Mouse (Mus musculus) retina, embryonic 14.5 days (tissue): ENCODE results near the gene Mydgf.

Experiments used
- DNase-seq: peaks from one replicate; pipeline ENCODE4 v3.0.0-alpha.2; 2015; ENCODE audit warnings: low spot score

The Mydgf gene

DNA sequence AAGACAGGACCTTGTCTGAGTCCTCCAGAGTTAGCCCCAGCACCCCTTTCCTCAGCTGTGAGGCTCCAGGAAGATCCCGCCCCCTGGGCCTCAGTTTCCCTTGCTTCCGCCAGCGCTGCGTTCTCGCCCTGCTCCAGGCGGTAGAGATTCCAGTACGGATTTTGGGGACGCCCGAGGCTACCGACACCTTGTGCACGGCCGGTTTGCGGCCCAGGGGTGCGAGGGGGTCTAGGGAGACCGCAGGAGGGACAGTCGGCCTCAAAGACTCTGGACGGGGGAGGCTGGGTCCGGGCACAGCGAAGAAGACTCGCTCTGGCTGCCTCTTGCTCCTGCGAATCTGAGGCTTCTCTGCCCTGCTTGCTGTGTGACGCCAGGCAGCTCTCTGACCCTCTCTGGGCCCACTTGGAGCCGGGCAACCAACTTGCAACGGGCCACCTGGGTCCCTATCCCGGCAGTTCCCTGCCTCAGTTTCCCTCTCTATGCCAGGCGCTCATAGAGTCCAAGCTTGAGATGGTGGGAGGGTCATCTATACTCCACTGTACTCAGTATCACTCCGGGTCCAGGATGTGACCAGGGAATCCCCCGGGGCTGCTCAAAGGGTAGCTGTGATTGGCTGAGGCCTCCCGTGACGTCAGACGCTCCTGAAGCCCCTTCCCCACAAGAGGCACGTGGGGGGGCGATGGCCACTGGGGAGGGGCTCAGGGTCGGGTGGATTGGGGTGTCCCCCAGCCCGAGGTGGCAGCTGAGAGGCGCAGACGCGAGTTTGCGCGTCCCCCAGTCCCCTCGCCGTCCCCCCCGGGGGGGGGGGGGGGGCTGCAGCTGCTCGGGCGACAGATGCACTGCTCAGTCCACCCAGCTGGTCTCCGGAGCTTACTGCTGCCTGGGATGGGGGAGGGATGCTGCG is 41.8 kb downstream of the Mydgf start:
- peak; percentile 71 for DNase-seq

DNA sequence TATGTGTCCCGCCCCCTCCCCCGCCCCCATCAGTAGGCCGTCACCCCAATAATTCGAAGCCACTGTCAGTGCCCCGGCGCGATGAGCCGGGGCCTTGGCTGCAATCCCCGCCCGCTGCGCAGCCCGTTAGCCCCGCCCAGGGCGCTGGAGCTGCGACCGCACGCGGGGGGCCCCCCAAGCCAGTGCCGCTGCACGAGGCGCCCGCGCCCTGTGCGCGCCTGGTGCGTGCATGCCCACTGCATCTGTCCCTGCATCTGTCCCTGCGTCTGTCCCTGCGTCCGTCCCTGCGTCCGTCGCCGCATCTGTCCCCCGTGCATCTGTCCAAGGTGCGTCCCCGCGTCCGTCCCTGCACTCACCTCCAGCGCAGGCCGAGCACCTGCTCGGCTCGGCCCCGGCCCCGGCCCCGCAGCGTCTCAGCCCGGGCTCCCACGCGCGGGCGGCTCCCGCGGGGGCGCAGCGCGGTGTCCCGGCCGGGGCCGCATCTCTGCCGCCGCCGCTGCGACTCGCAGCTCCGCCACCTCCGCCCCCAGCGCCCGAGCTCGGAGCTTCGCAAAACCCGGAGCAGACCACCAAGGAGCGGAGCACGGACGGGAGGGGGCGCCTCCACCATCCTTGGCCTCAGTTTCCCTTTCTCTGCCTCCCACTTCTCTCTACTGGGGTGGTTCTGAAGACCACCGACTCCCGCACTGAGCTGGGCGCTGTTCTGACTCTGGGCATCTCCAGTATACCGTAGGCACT is 43.7 kb downstream of the Mydgf start, which contains the start of gene Sema6b:
Sema6b (minus strand) TSS at position 486 of the 738 bp plus-strand sequence.
- peak; percentile 76 for DNase-seq

DNA sequence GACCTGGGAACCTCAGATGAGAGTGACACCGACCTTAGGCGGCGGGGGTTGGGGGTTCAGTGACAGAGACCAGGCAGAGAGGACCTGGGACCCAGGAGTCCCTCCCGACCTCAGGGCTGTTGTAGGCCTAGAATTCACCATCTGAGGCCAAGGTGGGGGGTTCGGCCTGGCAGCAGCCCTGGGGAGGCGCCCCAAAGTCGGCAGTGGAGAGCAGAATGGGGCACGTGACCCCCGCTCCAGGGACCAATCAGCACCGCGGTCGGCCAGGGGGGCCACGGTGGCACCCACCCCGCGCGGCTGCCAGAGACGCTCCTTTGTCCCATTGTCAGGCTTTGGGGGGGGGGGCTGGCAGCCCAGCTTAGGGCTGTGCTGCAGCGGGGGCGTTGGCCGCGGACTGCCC is 44.4 kb downstream of the Mydgf start:
- no peak for DNase-seq

DNA sequence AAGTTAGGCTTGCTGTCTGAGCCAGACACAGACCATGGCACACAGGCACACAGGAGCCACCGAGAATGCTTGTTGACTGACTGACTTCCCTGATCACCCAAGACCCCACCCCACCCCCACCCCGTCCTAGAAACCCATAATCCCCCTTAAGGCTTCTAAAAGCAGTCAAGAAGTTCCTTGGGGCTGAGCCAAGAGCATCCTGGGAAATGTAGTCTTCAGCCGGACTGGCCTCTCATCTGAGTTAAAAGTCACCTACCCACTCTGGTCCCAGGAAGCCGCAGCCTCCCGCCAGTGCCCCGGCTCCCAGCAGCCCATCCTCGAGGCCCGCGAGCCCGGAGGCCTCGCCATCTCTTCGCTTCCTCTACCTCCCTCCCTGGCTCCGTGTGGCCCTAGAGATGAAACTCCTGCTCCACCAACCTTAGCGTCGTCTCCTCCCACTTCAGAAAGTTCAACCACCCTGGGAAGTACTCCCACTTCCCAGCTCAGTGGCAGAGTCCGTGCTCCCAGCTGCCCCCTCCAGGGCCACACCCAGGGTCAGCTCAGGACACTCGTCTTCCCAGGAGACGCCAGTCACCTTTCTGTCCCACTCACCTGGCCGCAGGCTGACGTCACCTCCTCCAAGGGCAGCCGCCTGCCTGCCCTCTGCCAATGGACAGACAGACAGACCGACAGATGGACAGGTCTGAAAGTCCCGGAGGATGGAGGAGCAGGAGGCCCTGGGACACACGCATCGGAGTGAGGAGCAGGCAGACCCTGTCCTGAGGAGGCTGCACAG is 45.7 kb downstream of the Mydgf start:
- no peak for DNase-seq

DNA sequence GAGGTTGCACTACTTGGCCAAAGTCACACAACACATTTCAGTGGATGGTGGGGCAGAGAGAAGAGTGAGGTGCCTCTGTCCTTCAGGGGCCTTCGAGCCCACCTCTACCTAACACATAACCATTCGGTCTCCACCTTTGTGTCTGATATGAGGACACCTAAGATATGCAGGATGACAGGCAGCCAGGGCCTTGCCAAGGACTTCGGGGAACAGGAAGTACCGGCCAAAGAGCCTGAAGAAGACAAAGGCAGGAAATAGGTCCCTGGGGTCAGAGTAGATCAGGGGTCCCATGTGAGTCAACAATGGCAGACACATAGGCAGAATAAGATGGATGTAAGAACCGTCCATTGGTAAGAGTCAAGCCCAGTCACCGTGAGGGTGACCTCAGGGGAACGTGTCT is 47.2 kb downstream of the Mydgf start:
- no peak for DNase-seq

DNA sequence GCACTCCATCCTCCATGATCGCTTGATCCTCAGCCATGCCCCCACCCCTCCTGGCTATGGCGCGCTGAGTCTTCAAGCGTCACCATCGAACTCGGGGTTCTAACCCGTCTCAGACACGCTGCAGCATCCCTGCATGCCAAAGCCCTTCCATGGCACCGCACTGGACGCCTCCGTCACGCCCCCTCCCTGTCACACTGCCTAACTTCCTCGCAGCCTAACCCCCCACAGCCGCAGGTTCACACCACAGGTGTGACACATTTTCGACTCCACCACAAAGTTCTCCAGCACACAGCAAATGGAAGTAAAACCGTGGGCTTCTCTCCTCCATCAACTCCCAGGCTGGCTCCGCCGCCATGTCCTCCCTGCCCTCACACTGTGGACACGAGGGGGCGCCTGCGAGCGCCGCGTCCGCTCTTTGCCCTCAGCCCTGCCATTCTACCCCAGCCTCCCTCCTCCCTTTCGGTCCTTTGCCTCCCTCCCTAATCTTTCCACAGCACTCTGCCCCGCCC is 49.2 kb downstream of the Mydgf start:
- peak; percentile 77 for DNase-seq

DNA sequence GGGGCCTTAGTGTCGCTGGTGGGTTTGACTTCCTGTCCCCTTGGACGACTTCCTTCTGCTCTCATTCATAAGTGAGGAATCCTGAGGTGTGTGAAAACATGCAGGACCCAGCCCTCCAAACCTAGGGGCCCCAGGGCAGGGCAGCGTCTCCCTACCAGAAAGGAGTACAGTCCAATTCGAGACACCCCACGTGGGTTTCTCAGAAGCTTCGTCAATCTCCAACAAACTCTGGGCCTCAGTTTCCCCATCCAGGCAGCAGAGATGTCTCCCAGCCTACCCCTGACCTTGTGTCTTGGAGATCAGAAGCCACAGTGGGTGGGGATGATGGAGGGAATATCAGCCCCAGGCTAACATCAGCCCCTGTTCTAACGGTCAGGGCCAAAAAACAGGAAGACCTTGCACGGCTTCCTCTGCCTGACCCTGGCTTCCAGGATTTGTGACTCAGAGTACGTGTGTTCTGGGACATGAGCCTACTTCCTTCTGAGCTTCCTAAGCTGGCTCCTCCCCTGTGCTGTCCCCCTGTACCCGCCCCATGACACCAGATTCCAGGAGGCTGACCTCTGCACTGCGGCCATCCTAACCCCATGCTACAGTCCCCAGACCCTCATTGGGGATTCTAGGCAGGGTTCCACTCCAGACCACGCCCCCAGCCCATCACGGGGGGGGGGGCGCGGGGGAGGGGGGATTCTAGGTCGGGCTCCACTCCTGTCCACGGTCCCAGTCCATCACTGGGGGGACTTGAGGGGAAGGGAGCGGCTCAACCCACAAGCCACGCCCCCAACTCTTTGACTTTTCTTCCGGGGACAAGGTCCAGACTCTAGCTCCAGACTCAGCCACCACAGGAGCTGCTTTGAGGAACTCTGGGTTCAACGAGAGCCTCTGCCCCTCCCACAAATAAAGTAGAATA is 50.0 kb downstream of the Mydgf start:
- no peak for DNase-seq

DNA sequence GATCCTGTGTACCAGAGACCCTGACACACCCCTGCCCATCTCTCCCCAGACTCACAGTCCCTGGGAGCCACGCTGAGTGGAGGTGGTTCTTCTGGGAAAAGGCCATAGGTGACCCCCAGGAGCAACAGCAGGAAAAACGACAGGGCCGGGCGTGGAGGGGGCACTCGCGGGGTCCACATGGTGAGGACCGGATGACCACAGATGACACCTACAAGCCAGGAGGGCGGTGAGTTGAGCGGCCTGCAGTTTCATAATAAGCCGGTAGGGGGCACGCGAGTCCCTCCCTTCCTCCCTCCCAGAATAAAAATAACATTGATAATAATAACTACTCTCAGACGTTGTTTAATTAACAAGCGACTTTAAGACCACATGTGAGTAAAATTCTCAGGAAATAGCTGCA is 51.1 kb downstream of the Mydgf start:
- DNase-seq: peak; percentile 81

DNA sequence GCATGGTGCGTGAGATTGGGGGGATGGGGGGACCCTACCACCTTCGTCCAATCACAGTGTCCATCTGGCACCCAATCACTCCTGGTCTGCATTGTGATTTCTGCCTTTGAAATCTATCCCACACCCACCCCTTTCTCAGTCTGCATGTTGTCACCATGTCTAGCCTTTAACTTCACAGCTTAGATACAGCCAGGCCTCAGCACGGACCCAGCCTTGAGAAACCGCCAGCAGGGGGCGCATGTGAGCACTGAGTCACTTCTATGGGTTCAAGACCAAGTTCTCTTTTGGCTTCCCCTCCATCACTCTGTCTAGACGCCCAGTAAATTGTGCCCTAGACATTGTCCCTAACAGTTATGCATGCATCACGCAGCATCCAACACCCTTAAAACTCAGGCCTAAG is 51.9 kb downstream of the Mydgf start:
- DNase-seq: peak; percentile 80

DNA sequence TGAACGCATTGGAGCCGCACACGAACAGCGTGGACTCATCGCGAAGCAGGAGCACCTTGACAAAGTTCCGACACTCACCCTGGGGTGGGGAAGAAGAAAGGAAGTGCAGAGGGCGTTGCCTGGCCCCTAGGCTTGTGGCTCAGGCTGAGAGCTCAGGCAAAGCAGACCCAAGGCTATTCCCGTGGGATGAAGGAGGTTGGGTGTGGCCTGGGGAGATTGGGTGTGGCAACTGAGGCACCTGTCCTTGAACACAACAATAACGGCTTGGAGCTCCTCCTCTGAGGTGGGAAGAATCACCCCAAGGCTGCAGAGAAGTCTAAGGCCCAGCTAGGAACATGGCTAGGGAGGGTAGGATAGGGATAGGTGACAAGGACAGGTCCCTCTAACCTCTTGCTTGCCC is 52.6 kb downstream of the Mydgf start:
- no peak for DNase-seq

DNA sequence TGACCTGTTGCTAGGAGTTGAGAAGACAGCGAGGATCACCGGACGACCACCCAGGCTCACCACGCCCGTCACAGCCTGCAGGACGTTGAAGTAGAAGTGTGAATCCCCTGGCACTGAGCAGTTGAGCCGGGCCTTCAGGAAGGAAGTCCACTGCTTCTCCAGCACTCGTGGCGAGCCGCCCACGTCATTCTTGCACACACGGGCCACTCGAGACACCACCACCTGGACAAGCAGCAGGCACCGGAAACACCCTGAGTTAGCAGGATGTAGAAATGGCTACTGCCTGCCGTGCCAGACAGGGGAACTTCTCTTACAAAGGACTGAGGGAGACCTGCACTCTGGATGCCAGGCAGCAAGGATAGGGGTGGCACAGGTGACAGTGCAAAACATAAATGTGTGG is 55.5 kb downstream of the Mydgf start:
- no peak for DNase-seq

DNA sequence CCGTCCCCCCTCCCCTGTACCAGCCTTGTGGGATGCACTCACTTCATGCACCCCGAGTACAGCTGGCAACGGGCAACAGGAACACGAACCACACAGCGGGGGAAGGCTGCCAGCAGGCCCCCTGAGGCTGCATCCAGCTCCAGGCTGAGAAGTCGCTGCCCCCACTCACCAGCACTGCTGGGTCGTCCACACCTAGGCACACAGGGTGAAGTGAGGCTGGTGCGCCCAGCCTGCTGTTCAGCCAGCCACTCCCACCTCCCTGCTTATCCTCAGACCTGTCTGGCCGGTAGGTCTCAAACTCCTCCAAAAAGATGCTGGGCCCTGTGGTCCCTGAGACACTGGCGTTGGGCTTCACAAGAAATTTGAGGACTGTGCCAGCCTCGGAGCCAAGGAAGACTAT is 57.5 kb downstream of the Mydgf start:
- no peak for DNase-seq
